Mouse (Mus musculus) intestine, embryonic 16.5 days (tissue): ENCODE data around the gene Wnk4. TPM values are rescaled to one million over a fixed set of nuclear protein-coding genes. Genes with fewer than 3 reads are reported as not detected.

ENCODE experiments used
- ATAC-seq: fragments of 200-750 bp; cut with Nextera tagmentation; 2 replicates; pipeline ENCODE4 v1.8.0; 2017; ENCODE audit warnings: moderate TSS enrichment, moderate library complexity
- H3K27ac ChIP-seq: fragments of 300-500 bp; sonication (generic); 2 replicates; pipeline ENCODE4 v1.5.1; 2014; ENCODE audit warnings: mild to moderate bottlenecking, low read length
- H3K27me3 ChIP-seq: fragments of 300-500 bp; sonication (generic); replicated peaks from 2 replicates; pipeline ENCODE4 v1.6.1; 2014; ENCODE audit warnings: low read length, control low read depth, mixed read lengths; ENCODE audit not compliant: control insufficient read depth, insufficient read depth
- H3K36me3 ChIP-seq: fragments of 300-500 bp; sonication (generic); 2 replicates; pipeline ENCODE4 v1.6.1; 2014; ENCODE audit warnings: low read length, control low read depth; ENCODE audit not compliant: control insufficient read depth, insufficient read depth
- H3K4me1 ChIP-seq: fragments of 300-500 bp; sonication (generic); 2 replicates; pipeline ENCODE4 v1.6.1; 2014; ENCODE audit warnings: low read length, control low read depth, mixed read lengths; ENCODE audit not compliant: control insufficient read depth, insufficient read depth
- H3K4me2 ChIP-seq: fragments of 300-500 bp; sonication (generic); 2 replicates; pipeline ENCODE4 v1.6.1; 2014; ENCODE audit warnings: low read depth, low read length, control low read depth
- H3K4me3 ChIP-seq: fragments of 300-500 bp; sonication (generic); 2 replicates; pipeline ENCODE4 v1.5.1; 2014; ENCODE audit warnings: mild to moderate bottlenecking, low read length
- H3K9ac ChIP-seq: fragments of 300-500 bp; sonication (generic); 2 replicates; pipeline ENCODE4 v1.6.1; 2014; ENCODE audit warnings: low read depth, low read length
- H3K9me3 ChIP-seq: fragments of 300-500 bp; sonication (generic); 2 replicates; pipeline ENCODE4 v1.6.1; 2016; ENCODE audit warnings: low read length, control low read depth; ENCODE audit not compliant: control insufficient read depth
- WGBS: fragments of 180-500 bp; shearing (Covaris S2); extraction: QIAGEN DNeasy Blood & Tissue Kit; methylation state at CpG from one replicate; pipeline ENCODE4 v1.1.7; 2014; 5-methylcytosine and 5-hydroxymethylcytosine counted together
- polyA plus RNA-seq: library from polyadenylated mRNA; unstranded; fragments of >200 nt; fragmentation: Nextera tagmentation; extraction: Ambion mirVana; gene quantifications from 2 replicates; pipeline ENCODE4 v1.2.1, GENCODE M21; 2015

The Wnk4 gene
- polyA plus RNA-seq, 1 experiment from 2014 or later: 10.2 TPM

DNA sequence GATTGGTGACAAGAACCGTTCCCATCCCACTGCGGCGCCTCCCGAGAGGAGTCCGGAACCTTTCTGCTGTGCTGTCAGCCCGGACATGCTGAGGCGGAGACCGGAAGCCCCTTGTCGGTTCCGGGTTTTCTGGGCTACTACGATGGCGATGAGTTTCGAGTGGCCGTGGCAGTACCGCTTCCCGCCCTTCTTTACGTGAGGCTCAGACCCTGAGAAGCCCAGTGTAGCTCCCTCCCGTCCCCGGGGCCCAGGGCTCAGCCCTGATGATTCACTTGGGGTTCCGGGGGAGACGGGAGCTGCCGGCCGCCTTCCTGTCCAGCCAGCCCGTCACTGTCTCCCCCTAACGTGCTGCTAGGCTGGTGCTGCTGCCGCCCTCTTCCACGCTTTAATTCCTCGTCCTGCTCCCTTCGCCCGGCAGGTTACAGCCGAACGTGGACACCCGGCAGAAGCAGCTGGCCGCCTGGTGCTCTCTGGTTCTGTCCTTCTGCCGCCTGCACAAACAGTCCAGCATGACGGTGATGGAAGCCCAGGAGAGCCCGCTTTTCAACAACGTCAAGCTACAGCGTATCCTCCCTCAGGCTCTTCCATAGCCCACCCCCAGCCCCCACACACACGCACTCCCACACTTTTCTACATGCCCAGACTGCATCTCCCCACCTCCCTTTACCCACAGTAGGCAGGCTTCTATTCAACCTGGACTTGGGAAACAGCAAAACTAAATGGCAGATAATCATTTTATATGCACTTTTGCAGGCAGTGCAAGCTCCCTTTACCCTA is 6.6 kb upstream of the Wnk4 start, which contains the start of gene Vps25:
Gene Vps25 (plus strand): TSS at position 95 of the 777 bp plus-strand sequence.
- Histone ChIP-seq H3K27ac (peak within 1 kb of the TSS; percentile 89), H3K4me2 (peak within 1 kb of the TSS; percentile 90), H3K9ac (peak within 1 kb of the TSS; percentile 90), H3K9me3 (no peaks in the 10 kb centered on the region), H3K4me1 (peaks cover 18% of the 10 kb centered on the region), H3K36me3 (no peaks in the 10 kb centered on the region), H3K4me3 (peak within 1 kb of the TSS; percentile 86), H3K27me3 (no peaks in the 10 kb centered on the region)
- peak; percentile 83 for ATAC-seq
- WGBS: under 1% methylated on average over 40 of the region's 40 CpGs

DNA sequence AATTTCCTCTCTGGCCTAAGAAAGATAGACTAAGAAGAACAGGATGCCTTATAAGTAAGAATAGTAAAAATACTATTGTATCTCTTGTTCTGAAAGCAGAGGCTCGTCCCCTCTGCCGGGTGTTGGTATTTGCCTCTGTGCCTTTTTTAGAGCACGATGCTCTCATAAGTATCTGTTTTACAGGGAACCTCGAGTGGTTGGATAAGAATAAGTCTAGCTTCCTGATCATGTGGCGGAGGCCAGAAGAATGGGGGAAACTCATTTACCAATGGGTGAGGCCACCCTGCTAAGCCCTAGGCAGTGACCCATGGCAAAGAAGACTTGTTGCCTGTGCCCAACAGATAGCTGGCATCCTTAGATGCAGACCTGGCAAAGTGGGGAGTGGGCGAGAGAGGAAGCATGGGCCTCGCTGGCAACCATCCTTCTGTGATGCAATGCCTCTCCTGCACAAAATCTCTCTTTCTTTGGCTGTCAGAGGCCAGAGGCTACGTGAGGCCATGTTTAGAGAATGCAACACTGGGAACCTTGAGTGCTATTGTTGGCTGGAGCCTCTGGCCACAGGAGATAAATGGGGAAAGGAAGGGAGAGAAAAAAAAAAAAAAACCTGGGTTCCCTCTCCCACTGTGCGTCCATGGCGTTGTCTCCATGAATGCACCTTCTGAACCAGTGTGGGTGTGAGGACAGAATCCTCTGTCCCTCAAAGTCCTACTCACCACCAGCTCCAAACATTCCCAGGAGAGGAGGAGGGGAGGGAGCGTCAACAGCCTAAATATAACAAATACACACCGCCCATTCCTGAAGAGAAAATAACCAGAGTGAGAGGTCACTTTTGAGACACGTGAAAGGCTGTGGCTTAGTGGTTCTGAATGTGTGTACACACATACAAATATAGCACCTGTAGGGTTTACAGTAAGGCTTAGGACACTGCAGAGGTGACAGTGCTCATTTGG is 4.3 kb upstream of the Wnk4 start:
- no peak overlapping the region for H3K27ac ChIP-seq
- no peaks in the 10 kb centered on the region for H3K36me3 ChIP-seq
- no peaks in the 10 kb centered on the region for H3K9me3 ChIP-seq
- peaks cover 32% of the 10 kb centered on the region for H3K4me1 ChIP-seq
- WGBS: 89% methylated on average over 13 of the region's 13 CpGs
- H3K9ac ChIP-seq: no peak overlapping the region
- no peak overlapping the region for H3K4me3 ChIP-seq
- no peak for ATAC-seq
- H3K27me3 ChIP-seq: no peaks in the 10 kb centered on the region
- no peak overlapping the region for H3K4me2 ChIP-seq

DNA sequence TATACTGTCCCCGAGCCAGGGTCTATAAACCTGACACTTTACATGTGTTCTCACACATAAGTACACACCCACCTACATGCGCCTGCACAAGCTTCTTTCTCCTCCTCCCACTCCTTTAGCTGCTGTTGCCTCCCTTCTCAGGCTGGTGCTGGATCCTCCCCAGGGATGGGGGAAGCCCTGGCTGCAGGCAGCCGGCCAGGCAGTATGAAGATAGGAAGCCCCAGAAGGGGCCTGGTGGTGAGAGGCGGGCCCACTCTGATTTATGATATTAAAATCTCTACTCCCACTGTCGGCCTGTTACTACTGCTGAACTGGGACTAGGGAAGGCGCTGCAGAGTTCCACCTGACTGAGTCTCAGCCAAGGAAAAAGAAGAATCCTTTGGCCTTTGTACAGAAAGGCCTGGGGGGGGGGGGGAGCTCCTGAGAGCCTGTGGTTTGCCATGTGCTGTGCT is 1.1 kb upstream of the Wnk4 start:
- Histone ChIP-seq H3K4me1 (peaks cover 47% of the 10 kb centered on the region), H3K4me2 (peak overlapping the region; percentile 98), H3K9me3 (no peaks in the 10 kb centered on the region), H3K36me3 (no peaks in the 10 kb centered on the region), H3K9ac (peak overlapping the region; percentile 86), H3K27ac (peak overlapping the region; percentile 83), H3K4me3 (peak overlapping the region; percentile 73), H3K27me3 (peaks cover 9% of the 10 kb centered on the region; the same call in 1 of the 2 replicates)
- ATAC-seq: peak; percentile 49
- 10% methylated on average over 6 of the region's 6 CpGs for WGBS

DNA sequence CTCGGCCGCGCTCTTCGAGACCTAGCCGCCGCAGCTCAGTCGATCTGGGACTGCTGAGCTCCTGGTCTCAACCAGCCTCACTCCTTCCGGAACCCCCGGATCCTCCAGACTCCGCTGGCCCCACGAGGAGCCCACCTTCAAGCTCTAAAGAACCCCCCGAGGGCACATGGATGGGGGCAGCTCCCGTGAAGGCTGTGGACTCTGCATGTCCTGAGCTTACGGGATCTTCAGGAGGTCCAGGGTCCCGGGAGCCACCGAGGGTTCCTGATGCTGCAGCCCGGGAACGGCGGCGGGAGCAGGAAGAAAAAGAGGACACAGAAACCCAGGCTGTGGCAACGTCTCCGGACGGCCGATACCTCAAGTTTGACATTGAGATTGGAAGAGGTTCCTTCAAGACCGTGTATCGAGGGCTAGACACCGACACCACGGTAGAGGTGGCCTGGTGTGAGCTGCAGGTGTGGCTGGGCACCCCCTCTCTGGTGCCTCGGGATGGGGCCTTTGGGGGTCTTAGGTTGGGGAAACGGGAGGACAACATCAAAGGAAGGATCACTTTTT is 536 bp downstream of the Wnk4 start:
- Histone ChIP-seq H3K4me3 (peak overlapping the region; percentile 73), H3K9me3 (no peaks in the 10 kb centered on the region), H3K4me2 (peak overlapping the region; percentile 98), H3K9ac (peak overlapping the region; percentile 86), H3K36me3 (no peaks in the 10 kb centered on the region), H3K27me3 (peaks cover 9% of the 10 kb centered on the region; the same call in 1 of the 2 replicates), H3K4me1 (peaks cover 49% of the 10 kb centered on the region), H3K27ac (peak overlapping the region; percentile 83)
- ATAC-seq: no peak
- WGBS: under 1% methylated on average over 30 of the region's 30 CpGs

DNA sequence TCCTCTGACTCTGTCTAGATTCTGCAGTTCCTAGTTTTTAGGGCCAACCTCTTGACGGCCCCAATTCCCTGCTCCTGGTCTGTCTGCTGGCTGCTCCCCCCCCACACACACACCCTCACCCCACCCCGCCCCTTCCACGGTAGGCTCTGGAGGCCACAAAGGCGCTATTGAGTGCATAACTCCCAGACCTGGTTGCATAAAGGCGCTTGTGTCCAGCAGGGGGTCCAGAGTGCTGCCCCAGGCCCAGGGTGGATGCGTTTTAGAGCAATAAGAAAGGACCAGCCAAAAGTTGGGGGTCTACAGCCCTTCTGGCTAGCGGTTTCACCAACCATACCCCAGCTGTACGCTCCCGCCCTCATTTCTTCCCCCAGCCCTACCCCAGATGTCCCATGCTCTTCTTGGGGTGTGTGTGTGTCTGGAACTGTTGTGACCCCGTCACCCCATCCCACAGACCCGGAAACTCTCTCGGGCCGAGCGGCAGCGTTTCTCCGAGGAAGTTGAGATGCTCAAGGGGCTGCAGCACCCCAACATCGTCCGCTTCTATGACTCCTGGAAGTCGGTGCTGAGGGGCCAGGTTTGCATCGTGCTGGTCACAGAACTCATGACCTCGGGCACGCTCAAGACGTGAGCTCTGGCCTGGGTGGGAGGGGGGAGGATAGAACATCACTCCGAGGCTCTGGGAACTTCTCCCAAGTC is 2.1 kb downstream of the Wnk4 start:
- Histone ChIP-seq H3K36me3 (no peaks in the 10 kb centered on the region), H3K9me3 (no peaks in the 10 kb centered on the region), H3K4me1 (peaks cover 49% of the 10 kb centered on the region), H3K27ac (no peak overlapping the region), H3K27me3 (peaks cover 9% of the 10 kb centered on the region; the same call in 1 of the 2 replicates), H3K4me3 (peak overlapping the region; percentile 73), H3K9ac (peak overlapping the region; percentile 9), H3K4me2 (peak overlapping the region; percentile 98)
- ATAC-seq: no peak
- 8% methylated on average over 24 of the region's 24 CpGs for WGBS

DNA sequence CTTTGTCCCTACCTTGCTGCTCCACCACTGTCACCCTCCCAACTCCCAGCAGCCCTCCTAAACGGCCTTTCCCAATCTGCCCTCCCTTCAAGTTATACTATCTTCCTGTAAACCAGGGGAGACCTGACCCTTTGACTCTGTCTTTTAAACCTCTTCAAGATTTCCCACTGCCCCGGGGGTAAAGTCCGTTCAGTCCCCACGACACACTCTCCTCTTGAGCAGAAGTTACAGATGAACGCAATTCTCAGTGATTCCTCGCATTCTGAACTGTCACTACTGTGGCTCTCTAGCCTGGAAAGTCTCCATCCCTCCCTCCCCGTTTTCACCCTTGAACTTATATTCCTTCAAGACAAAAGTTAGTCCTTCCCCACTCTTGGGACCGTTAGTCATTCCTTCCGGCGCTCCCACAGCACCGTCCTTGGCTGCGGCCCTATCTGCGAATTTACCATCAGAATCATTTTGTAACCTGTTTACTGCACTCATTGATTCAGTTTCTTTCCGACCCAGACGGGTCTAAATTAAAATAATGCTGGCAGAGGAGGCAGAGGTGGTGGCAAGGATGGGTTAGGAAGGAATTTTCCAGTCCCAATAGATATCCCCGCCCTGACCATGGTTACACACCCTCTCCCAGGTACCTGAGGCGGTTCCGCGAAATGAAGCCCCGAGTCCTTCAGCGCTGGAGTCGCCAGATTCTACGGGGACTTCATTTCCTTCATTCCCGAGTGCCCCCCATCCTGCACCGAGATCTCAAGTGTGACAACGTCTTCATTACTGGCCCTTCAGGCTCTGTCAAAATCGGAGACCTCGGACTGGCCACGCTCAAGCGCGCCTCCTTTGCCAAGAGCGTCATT is 3.0 kb downstream of the Wnk4 start:
- H3K36me3 ChIP-seq: no peaks in the 10 kb centered on the region

DNA sequence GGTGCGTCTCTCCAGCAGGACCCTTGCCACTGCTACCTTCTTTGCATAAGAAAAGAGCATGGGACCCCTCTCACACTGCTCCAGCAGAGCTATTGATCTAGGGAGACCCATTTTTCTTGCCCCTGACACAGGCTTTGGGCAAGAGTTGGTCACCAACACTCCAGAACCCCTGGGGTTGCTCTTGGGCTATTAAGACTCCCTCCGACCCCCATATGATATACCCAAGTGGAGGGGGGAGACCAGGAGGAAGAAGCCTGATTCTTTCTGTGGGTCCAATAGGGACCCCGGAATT is 3.6 kb downstream of the Wnk4 start:
- Histone ChIP-seq H3K27me3 (peaks cover 9% of the 10 kb centered on the region; the same call in 1 of the 2 replicates), H3K27ac (no peak overlapping the region), H3K9me3 (no peaks in the 10 kb centered on the region), H3K9ac (no peak overlapping the region), H3K4me1 (peaks cover 42% of the 10 kb centered on the region), H3K4me3 (no peak overlapping the region), H3K36me3 (no peaks in the 10 kb centered on the region), H3K4me2 (no peak overlapping the region)
- 46% methylated on average over 3 of the region's 3 CpGs for WGBS
- ATAC-seq: no peak

More for the DNA sequence above, 3.0 kb downstream of the Wnk4 start:
- H3K27me3 ChIP-seq: peaks cover 9% of the 10 kb centered on the region; the same call in 1 of the 2 replicates
- no peak for ATAC-seq
- no peak overlapping the region for H3K27ac ChIP-seq
- H3K4me1 ChIP-seq: peaks cover 46% of the 10 kb centered on the region
- H3K9me3 ChIP-seq: no peaks in the 10 kb centered on the region
- 27% methylated on average over 32 of the region's 32 CpGs for WGBS
- H3K4me3 ChIP-seq: no peak overlapping the region
- H3K4me2 ChIP-seq: peak overlapping the region; percentile 98; the same call in 1 of the 2 replicates
- H3K9ac ChIP-seq: no peak overlapping the region

DNA sequence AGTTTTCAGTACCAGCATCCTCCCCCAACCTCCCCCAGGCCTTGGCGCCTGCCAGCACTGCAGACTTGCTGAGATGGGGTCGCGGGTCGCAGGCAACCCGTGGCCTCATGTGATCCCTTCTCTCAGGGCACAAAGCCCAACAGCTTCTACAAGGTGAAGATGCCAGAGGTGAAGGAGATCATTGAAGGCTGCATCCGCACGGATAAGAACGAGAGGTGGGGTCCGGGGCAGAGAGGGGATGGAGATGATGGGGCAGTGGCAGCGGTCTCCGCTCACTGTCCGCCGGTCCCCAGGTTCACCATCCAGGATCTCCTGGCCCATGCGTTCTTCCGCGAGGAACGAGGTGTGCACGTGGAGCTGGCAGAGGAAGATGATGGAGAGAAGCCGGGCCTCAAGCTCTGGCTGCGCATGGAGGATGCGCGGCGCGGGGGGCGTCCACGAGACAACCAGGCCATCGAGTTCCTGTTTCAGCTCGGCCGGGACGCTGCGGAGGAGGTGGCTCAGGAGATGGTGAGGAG is 4.6 kb downstream of the Wnk4 start:
- Histone ChIP-seq H3K27me3 (peaks cover 9% of the 10 kb centered on the region; the same call in 1 of the 2 replicates), H3K36me3 (no peaks in the 10 kb centered on the region), H3K4me3 (peak overlapping the region; percentile 27), H3K4me1 (peaks cover 36% of the 10 kb centered on the region), H3K4me2 (peak overlapping the region; percentile 44), H3K27ac (no peak overlapping the region), H3K9ac (peak overlapping the region; percentile 49), H3K9me3 (no peaks in the 10 kb centered on the region)
- WGBS: 34% methylated on average over 31 of the region's 31 CpGs
- ATAC-seq: no peak
